Mouse (Mus musculus) embryonic facial prominence, embryonic 11.5 days (tissue): ENCODE measurements around the gene Tigit. TPM values are rescaled to one million over a fixed set of nuclear protein-coding genes. Genes with fewer than 3 reads are reported as not detected.

Experiments used
- ATAC-seq: fragments of 200-750 bp; cut with Nextera tagmentation; replicated peaks from 2 replicates; pipeline ENCODE4 v1.8.0; 2017; ENCODE audit warnings: low read depth; ENCODE audit not compliant: insufficient number of reproducible peaks, low FRiP score, low TSS enrichment
- DNase-seq: peaks from one replicate; pipeline ENCODE4 v3.0.0-alpha.2; 2015; ENCODE audit warnings: low spot score
- H3K27ac ChIP-seq: fragments of 300-500 bp; sonication (generic); replicated peaks from 2 replicates; pipeline ENCODE4 v1.5.1; 2014; ENCODE audit warnings: mild to moderate bottlenecking, low read depth, low read length, control low read depth
- H3K27me3 ChIP-seq: fragments of 300-500 bp; sonication (generic); 2 replicates; pipeline ENCODE4 v1.6.1; 2014; ENCODE audit warnings: mild to moderate bottlenecking, low read length, moderate library complexity, mixed read lengths; ENCODE audit not compliant: control insufficient read depth, insufficient read depth
- H3K36me3 ChIP-seq: fragments of 300-500 bp; sonication (generic); replicated peaks from 2 replicates; pipeline ENCODE4 v1.6.1; 2014; ENCODE audit warnings: low read depth, mild to moderate bottlenecking, low read length, moderate library complexity, mixed read lengths; ENCODE audit not compliant: control insufficient read depth, insufficient read depth
- H3K4me1 ChIP-seq: fragments of 300-500 bp; sonication (generic); 2 replicates; pipeline ENCODE4 v1.6.1; 2014; ENCODE audit warnings: low read length, mixed read lengths; ENCODE audit not compliant: control insufficient read depth, insufficient read depth
- H3K4me2 ChIP-seq: fragments of 300-500 bp; sonication (generic); 2 replicates; pipeline ENCODE4 v1.6.1; 2014; ENCODE audit warnings: low read depth, mild to moderate bottlenecking, control low read depth, low read length, moderate library complexity
- H3K4me3 ChIP-seq: fragments of 300-500 bp; sonication (generic); 2 replicates; pipeline ENCODE4 v1.5.1; 2014; ENCODE audit warnings: low read depth, low read length, control low read depth
- H3K9ac ChIP-seq: fragments of 300-500 bp; sonication (generic); replicated peaks from 2 replicates; pipeline ENCODE4 v1.6.1; 2014; ENCODE audit warnings: mild to moderate bottlenecking, control low read depth, low read length
- H3K9me3 ChIP-seq: fragments of 300-500 bp; sonication (generic); replicated peaks from 2 replicates; pipeline ENCODE4 v1.6.1; 2016; ENCODE audit warnings: mild to moderate bottlenecking, low read length, inconsistent platforms, mixed read lengths; ENCODE audit not compliant: control insufficient read depth
- WGBS: fragments of 180-500 bp; shearing (Covaris S2); extraction: QIAGEN DNeasy Blood & Tissue Kit; methylation state at CpG from one replicate; pipeline ENCODE4 v1.1.7; 2014; 5-methylcytosine and 5-hydroxymethylcytosine counted together
- polyA plus RNA-seq: library from polyadenylated mRNA; unstranded; fragments of >200 nt; fragmentation: Nextera tagmentation; extraction: Ambion mirVana; gene quantifications from 2 replicates; pipeline ENCODE4 v1.2.1, GENCODE M21; 2014

The Tigit gene
- 0.31 TPM in 1 of 2 replicates, not detected in the other for polyA plus RNA-seq

DNA sequence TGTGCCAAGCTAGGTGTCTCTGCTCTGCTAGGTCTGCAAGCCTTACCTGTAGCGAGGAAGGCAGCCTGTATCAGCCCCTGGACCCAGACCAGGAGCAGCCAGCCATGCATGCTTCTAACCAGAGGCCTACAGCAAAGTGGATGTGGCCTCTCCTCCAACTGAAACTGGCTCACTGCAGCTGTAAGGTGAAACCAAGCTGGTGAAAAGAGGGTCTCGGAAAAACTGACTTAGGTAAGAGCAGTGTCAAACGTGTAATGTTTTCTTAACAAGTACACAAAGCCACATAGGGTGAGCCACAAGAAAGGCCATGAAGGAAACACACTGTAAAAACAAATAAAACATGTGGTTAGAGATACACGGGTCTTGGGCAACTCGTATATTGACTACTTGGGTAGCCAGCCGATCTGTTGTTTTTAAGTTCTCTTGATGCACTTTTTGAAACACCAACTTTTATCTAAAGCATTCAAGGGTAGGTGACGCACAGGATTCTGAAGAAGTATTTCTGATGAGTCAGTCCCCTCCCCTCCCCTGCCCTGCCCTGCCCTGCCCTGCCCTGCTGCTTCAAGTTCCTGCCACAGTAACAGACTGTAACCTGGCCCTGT lies at the start of gene Tigit:
Gene Tigit (minus strand): TSS at position 169 of the 602 bp plus-strand sequence.
- Histone ChIP-seq H3K9me3 (no peaks in the 10 kb centered on the region), H3K27me3 (no peaks in the 10 kb centered on the region), H3K27ac (no peak within 1 kb of the TSS), H3K9ac (no peak within 1 kb of the TSS), H3K36me3 (no peaks in the 10 kb centered on the region), H3K4me3 (no peak within 1 kb of the TSS), H3K4me2 (no peak within 1 kb of the TSS), H3K4me1 (no peaks in the 10 kb centered on the region)
- ATAC-seq (no peak), DNase-seq (no peak)
- WGBS: 74% methylated on average over 7 of the region's 7 CpGs

DNA sequence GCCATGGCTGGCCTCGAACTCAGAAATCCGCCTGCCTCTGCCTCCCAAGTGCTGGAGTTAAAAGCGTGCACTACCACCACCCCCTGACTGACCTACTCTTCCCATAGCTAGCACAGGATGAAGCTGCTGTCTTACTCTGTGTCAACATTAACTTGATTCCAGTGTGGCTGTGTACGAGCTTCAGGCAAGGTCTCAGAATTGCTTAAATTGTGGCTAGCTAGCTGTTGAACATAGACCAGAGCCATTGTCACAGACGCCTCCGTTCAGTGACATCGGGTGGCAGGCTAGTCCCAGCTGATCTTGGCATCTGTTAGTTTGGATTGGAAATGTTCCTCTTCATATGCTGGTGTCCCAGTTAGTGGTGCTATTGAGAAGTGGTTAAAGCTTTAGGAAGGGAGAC lies 47.4 kb upstream of the Tigit start:
- no peak overlapping the region for H3K4me3 ChIP-seq
- no peak overlapping the region for H3K4me2 ChIP-seq
- H3K4me1 ChIP-seq: no peaks in the 10 kb centered on the region
- WGBS: 93% methylated on average over 7 of the region's 7 CpGs
- H3K9me3 ChIP-seq: no peaks in the 10 kb centered on the region
- no peak overlapping the region for H3K9ac ChIP-seq
- H3K36me3 ChIP-seq: no peaks in the 10 kb centered on the region
- no peak overlapping the region for H3K27ac ChIP-seq
- ATAC-seq: no peak
- DNase-seq: no peak
- no peaks in the 10 kb centered on the region for H3K27me3 ChIP-seq

DNA sequence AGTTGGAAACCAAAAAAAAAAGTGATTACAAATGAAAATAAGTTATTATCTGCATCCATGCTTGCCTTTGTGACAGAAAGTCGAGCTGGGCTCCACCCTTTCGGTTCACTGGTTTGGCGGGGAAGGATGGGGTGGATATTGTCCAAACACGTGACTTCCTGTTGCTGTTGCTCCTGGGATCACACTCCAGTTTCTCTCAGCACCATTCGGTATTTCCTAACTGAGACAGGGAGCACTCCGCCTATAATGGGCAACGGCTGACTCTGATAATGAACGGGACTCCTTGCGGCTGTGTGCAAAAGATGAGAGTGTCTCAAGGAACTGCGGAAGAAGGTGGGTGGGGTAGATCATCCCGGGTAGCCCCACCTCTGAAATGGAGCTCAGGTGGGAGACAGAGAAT lies 46.7 kb upstream of the Tigit start:
- no peaks in the 10 kb centered on the region for H3K4me1 ChIP-seq
- no peaks in the 10 kb centered on the region for H3K9me3 ChIP-seq
- no peak overlapping the region for H3K9ac ChIP-seq
- no peak overlapping the region for H3K4me3 ChIP-seq
- H3K36me3 ChIP-seq: no peaks in the 10 kb centered on the region
- DNase-seq: no peak
- ATAC-seq: no peak
- H3K27ac ChIP-seq: no peak overlapping the region
- H3K4me2 ChIP-seq: no peak overlapping the region
- WGBS: 91% methylated on average over 11 of the region's 11 CpGs
- no peaks in the 10 kb centered on the region for H3K27me3 ChIP-seq

DNA sequence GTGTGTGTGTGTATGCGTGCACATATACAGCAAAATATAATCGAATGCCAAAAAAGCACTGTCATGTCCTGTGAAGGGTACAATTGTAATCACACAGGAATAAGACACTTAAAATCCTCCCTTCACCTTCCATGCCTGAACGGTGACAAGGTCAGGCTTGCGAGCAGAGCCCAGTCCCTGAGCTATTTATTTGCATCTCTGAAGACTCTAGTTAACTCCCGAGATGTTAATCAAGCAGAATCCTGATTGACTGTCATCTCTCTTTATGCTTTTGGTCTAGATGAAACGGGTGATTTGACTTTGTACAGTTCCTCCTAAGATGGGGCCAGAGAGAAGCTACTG lies 46.2 kb upstream of the Tigit start:
- Histone ChIP-seq H3K9me3 (no peaks in the 10 kb centered on the region), H3K36me3 (no peaks in the 10 kb centered on the region), H3K27me3 (no peaks in the 10 kb centered on the region), H3K4me2 (no peak overlapping the region), H3K9ac (no peak overlapping the region), H3K27ac (no peak overlapping the region), H3K4me1 (no peaks in the 10 kb centered on the region), H3K4me3 (no peak overlapping the region)
- ATAC-seq (no peak), DNase-seq (no peak)
- 69% methylated on average over 6 of the region's 6 CpGs for WGBS

DNA sequence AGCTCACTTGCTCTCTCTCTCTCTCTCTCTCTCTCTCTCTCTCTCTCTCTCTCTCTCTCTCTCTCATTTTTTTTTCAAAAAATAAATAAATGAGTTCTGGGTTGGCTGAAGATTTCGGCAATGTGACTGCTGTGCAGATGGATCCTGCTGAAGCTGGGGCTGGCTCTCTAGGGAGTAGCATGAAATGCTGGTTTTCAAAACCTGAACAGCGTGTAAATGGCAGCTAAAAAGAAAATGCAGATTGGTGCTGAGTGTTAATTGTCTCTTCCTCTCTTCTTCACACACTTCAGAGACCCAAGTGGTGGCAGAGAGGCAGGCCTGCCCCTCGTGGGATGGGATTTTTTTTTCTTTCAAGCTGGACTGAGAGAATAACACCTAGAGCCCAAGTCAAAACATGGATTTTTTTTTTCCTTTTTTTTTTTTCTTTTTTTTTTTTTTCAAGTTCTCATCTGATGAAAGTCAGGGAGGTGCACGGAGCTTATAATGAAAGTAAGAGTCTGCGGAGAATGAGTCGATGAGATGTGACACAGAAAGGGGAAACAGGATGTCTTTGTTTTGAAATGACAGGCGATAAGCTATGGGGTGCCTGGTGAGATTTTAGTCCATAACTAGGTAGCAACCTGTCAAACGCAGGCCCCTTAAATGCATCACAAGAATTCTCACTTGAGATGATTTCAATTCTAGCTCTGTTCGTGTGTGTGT lies 45.6 kb upstream of the Tigit start:
- Histone ChIP-seq H3K4me3 (no peak overlapping the region), H3K27me3 (no peaks in the 10 kb centered on the region), H3K36me3 (no peaks in the 10 kb centered on the region), H3K27ac (no peak overlapping the region), H3K9me3 (no peaks in the 10 kb centered on the region), H3K9ac (no peak overlapping the region), H3K4me1 (no peaks in the 10 kb centered on the region), H3K4me2 (no peak overlapping the region)
- 54% methylated on average over 9 of the region's 9 CpGs for WGBS
- DNase-seq (no peak), ATAC-seq (no peak)

DNA sequence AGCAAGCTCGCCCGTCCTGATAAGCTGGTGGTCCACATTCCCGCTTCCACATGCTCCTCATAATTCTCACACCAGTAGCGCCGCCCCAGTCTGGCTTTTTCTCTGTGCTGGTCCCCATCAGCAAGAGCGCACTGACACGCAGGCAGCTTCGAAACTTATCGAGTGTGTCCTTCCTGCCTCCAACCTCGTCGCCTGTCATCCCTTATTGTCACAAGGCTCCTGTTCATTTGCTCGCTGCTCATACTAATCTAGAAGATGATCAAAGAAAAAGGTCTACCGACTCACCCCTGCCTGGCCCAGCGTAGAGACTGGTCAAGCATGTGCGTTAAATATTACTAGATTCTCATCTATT lies 45.1 kb upstream of the Tigit start:
- Histone ChIP-seq H3K4me1 (no peaks in the 10 kb centered on the region), H3K36me3 (no peaks in the 10 kb centered on the region), H3K27me3 (no peaks in the 10 kb centered on the region), H3K4me2 (no peak overlapping the region), H3K27ac (no peak overlapping the region), H3K9me3 (no peaks in the 10 kb centered on the region), H3K4me3 (no peak overlapping the region), H3K9ac (no peak overlapping the region)
- ATAC-seq: no peak
- 76% methylated on average over 15 of the region's 15 CpGs for WGBS
- DNase-seq: no peak

DNA sequence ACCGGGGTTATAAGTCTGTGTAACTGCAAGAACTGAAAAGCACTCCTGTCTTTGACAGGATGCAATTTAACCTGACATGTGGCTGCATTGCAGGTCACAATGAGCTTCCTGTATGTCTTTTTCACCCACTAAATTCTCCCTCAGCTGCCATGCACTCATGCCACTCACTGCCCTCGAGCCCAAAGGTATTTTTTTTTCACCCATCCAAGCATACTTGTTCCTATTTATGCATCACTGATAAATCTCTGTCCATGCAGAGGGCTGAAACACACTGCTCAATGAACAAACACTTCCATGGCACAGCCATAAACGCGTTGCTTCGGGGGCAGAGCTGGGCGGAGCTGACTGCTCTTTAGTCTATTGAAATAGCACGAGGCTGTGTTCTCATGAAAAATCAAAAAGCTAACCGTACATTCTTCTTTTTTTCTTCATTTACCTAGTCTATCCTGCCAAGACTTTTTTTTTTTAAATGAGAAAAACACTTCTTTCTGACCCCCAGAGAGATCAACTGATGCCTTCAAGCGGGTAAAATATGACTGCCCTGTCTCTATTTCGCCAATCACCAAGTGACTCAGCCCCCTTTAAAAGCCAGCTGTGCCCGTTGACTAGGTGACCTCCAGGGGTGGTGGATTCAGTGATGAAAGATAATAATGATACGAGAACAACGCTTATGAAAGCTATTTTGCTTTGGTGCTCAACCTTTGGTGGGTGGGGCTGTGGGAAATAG lies 44.6 kb upstream of the Tigit start:
- DNase-seq (no peak), ATAC-seq (no peak)
- no peak overlapping the region for H3K27ac ChIP-seq
- no peak overlapping the region for H3K4me2 ChIP-seq
- no peaks in the 10 kb centered on the region for H3K36me3 ChIP-seq
- no peaks in the 10 kb centered on the region for H3K9me3 ChIP-seq
- 75% methylated on average over 13 of the region's 13 CpGs for WGBS
- H3K9ac ChIP-seq: no peak overlapping the region
- no peaks in the 10 kb centered on the region for H3K27me3 ChIP-seq
- no peaks in the 10 kb centered on the region for H3K4me1 ChIP-seq
- H3K4me3 ChIP-seq: no peak overlapping the region
